Mouse (Mus musculus) brain, adult 10 weeks (tissue): Measurements from ENCODE around the gene Sufu. TPM values are rescaled to one million over a fixed set of nuclear protein-coding genes. Genes with fewer than 3 reads are reported as not detected.

ENCODE experiments used
- polyA plus RNA-seq: library from polyadenylated mRNA; stranded (reverse); fragments of 350-450 nt; fragmentation: Illumina TruSeq; extraction: RNeasy Lipid Tissue Mini Kit (QIAGEN cat#74804); gene quantifications from one replicate; pipeline ENCODE4 v1.2.3, GENCODE M21; 2015; ENCODE audit warnings: low read depth, low replicate concordance

Gene Sufu
- 9.1 TPM for polyA plus RNA-seq

GRCm38 (mm10) chr19:46396686-46397435 is at the start of gene Sufu:
Gene Sufu (plus strand): TSS chr19:46396896.

GRCm38 (mm10) chr19:46350168-46350932 is 46.3 kb upstream of the Sufu start, which contains the start of gene 2310034G01Rik:
Gene 2310034G01Rik (minus strand): TSS chr19:46350302.

GRCm38 (mm10) chr19:46395109-46396009 is 1.3 kb upstream of the Sufu start, which contains the start of gene Actr1a:
Gene Actr1a (minus strand): TSS chr19:46395748.

DNA sequence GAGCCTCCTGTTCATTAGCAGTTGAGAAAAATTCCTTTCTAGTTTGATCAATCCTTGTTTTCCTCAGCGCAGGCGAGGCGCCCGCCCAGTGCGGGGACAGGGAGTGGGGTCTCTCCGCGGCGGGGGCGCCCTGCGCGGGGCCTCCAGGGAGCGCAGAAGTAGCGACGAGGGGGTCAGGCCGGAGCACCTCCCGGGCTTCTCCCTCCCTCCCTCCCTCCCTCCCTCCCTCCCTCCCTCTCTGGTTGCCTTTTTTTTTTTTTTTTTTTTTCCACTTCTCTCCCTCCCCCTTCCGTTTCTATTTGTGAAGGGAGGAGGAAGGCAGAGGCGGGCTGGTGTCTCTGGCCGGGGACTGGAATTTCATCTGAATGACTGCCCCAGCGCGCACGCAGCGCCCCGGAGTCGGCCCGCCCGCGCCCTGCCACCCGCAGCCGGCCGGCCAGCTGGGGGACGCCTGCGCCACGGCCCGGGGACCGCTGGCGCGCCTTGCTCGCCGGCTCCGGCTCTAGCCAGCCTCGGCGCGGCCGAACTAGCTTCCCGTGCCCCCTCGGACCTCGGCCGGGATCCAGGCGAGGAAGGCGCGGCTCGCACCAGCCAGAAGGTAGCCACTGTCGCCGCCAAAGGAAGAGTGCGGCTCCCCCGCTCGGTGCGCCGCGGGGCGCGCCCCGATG is 104.8 kb downstream of the Sufu start, which contains the start of gene Trim8:
Trim8 (plus strand) TSS at position 302 of the 668 bp plus-strand sequence.

Other genes starting within 250 kb of the Sufu start
- not detected for gene Pitx3, start 248.6 kb upstream of the Sufu start, polyA plus RNA-seq
- gene Gbf1, start 244.4 kb upstream of the Sufu start, polyA plus RNA-seq: 42.6 TPM
- 2.1 TPM for gene Nfkb2, start 92.6 kb upstream of the Sufu start, polyA plus RNA-seq
- 474 TPM for gene Psd, start 69.7 kb upstream of the Sufu start, polyA plus RNA-seq
- 28.6 TPM for gene Fbxl15, start 68.7 kb upstream of the Sufu start, polyA plus RNA-seq
- 309 TPM for gene Cuedc2, start 58.2 kb upstream of the Sufu start, polyA plus RNA-seq
- 17.5 TPM for gene Mfsd13a, start 55.8 kb upstream of the Sufu start, polyA plus RNA-seq
- 1.7 TPM for gene 2310034G01Rik, start 46.6 kb upstream of the Sufu start, polyA plus RNA-seq
- gene Actr1a, start 1.1 kb upstream of the Sufu start, polyA plus RNA-seq: 174 TPM
- 36.8 TPM for gene Trim8, start 104.8 kb downstream of the Sufu start, polyA plus RNA-seq
- 279 TPM for gene Arl3, start 176.3 kb downstream of the Sufu start, polyA plus RNA-seq
- 3.7 TPM for gene Sfxn2, start 176.5 kb downstream of the Sufu start, polyA plus RNA-seq
- 18.6 TPM for gene Wbp1l, start 202.2 kb downstream of the Sufu start, polyA plus RNA-seq